Mouse (Mus musculus): ENCODE results near the gene Pacs2.

GRCm38 (mm10) chr12:113087276-113087675 lies 73.0 kb downstream of the Pacs2 start:
- TF ChIP-seq CTCF (IDR thresholded peaks at IDR 0.05; ENCODE audit: insufficient read depth, low read length): no peak
- no peak for TF ChIP-seq POLR2A (IDR thresholded peaks at IDR 0.05; ENCODE audit: borderline replicate concordance, extremely low read depth, low read depth, low read length)
